In the genomic region with DNA sequence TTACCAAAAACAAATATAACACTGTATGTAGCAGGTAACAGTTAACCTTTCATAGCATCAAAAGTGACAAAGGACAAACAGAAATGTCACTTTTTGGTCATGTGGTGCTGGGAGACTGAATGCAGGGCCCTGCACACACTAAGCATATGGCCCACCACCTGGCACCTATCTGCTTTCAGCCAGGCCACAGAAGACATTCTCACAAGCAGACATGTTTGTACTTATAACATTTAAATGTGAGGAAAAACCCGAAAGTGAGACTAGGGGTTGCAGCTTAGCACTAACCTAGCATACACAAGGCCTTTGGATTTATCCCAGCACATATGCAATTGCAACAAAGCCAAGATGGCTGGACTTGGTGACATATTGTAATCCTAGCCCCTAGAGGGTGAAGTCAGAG, we compare ENCODE assay signal across 11 mouse cellular contexts. TPM values are rescaled to one million over a fixed set of nuclear protein-coding genes. Genes with fewer than 3 reads are reported as not detected.
DNase-seq lines count a peak whose midpoint lies in the region; ATAC-seq and TF ChIP-seq lines count a peak whose summit lies in the region.
"Had no signal": no experiment of that assay in that cellular context is flagged by ENCODE, and none has a peak within 500 bp of the region (broad histone marks: within the 10 kb centered on the region; RNA-seq: fewer than 3 reads in every experiment).

No protein-coding gene starts in this region.

- peaks cover 39% of the 10 kb centered on the region for H3K36me3 ChIP-seq in hindbrain, embryonic 10.5 days
- peaks cover 34% of the 10 kb centered on the region for H3K36me3 ChIP-seq in hindbrain, embryonic 13.5 days
- peaks cover 45% of the 10 kb centered on the region for H3K36me3 ChIP-seq in E14TG2a.4 (ENCODE audit: insufficient read depth, low read length)
- peaks cover 13% of the 10 kb centered on the region for H3K36me3 ChIP-seq in intestine, embryonic 15.5 days

- ATAC-seq in hindbrain, embryonic 13.5 days (ENCODE audit: low FRiP score): no peak
- no peak for ATAC-seq in intestine, embryonic 15.5 days

- no peaks in the 10 kb centered on the region for H3K27me3 ChIP-seq in hindbrain, embryonic 10.5 days (ENCODE audit: insufficient read depth, poor library complexity, severe bottlenecking)
- H3K27me3 ChIP-seq in hindbrain, embryonic 13.5 days: no peaks in the 10 kb centered on the region
- no peaks in the 10 kb centered on the region for H3K27me3 ChIP-seq in E14TG2a.4 (ENCODE audit: insufficient read depth, low read length)
- H3K27me3 ChIP-seq in intestine, embryonic 15.5 days (replicated peaks): no peaks in the 10 kb centered on the region

- H3K27ac ChIP-seq in hindbrain, embryonic 10.5 days: no peak overlapping the region
- no peak overlapping the region for H3K27ac ChIP-seq in hindbrain, embryonic 13.5 days
- H3K27ac ChIP-seq in intestine, embryonic 15.5 days: no peak overlapping the region
- H3K27ac ChIP-seq: layer of hippocampus, adult 2 months; macrophage had no signal

- TF ChIP-seq CTCF in E14TG2a.4 (conservative IDR thresholded peaks at IDR 0.05; ENCODE audit: low read length): no peak

- peaks cover 16% of the 10 kb centered on the region for H3K4me1 ChIP-seq in hindbrain, embryonic 10.5 days (replicated peaks)
- peaks cover 17% of the 10 kb centered on the region for H3K4me1 ChIP-seq in hindbrain, embryonic 13.5 days (replicated peaks)
- H3K4me1 ChIP-seq in E14TG2a.4 (replicated peaks; ENCODE audit: low read depth, low read length): peaks cover 46% of the 10 kb centered on the region
- H3K4me1 ChIP-seq in intestine, embryonic 15.5 days (replicated peaks): peaks cover 5% of the 10 kb centered on the region; the same call in 1 of the 2 replicates

- H3K4me2 ChIP-seq in hindbrain, embryonic 13.5 days: no peak overlapping the region
- 0 out of 2 replicates have a peak overlapping the region, but pooled peaks have one; percentile 3 for H3K4me2 ChIP-seq in intestine, embryonic 15.5 days (replicated peaks)

- H3K9ac ChIP-seq in hindbrain, embryonic 13.5 days: no peak overlapping the region; the same call in 1 of the 2 replicates
- H3K9ac ChIP-seq in intestine, embryonic 15.5 days: no peak overlapping the region

- H3K9me3 ChIP-seq in hindbrain, embryonic 10.5 days: no peaks in the 10 kb centered on the region
- no peaks in the 10 kb centered on the region for H3K9me3 ChIP-seq in hindbrain, embryonic 13.5 days
- no peaks in the 10 kb centered on the region for H3K9me3 ChIP-seq in E14TG2a.4 (ENCODE audit: low read length)
- H3K9me3 ChIP-seq in intestine, embryonic 15.5 days: no peaks in the 10 kb centered on the region

- 98% methylated on average over 1 of the region's 1 CpGs for WGBS in hindbrain, embryonic 10.5 days
- 82% methylated on average over 1 of the region's 1 CpGs for WGBS in hindbrain, embryonic 13.5 days
- 85% methylated on average over 1 of the region's 1 CpGs for WGBS in intestine, embryonic 15.5 days

- H3K4me3 ChIP-seq in hindbrain, embryonic 10.5 days: peak overlapping the region; percentile 91
- no peak overlapping the region for H3K4me3 ChIP-seq in hindbrain, embryonic 13.5 days
- 0 out of 2 replicates have a peak overlapping the region, but pooled peaks have one; percentile 95 for H3K4me3 ChIP-seq in E14TG2a.4 (replicated peaks; ENCODE audit: low read length)
- H3K4me3 ChIP-seq in intestine, embryonic 15.5 days (replicated peaks): no peak overlapping the region
- H3K4me3 ChIP-seq: layer of hippocampus, adult 2 months had no signal

- DNase-seq in hindbrain, embryonic 10.5 days (ENCODE audit: low spot score): no peak
- DNase-seq in cerebellum, adult 8-10 months: peak; percentile 20
- no peak for DNase-seq in spleen, postnatal 36 days (ENCODE audit: low spot score in 2 of 2)
- no peak for DNase-seq in adrenal gland, adult 2 months
- no peak for DNase-seq in ovary, postnatal 36 days (ENCODE audit: low spot score)
- DNase-seq: right cerebral cortex, postnatal 4 days had no signal

RNA-seq across cellular contexts. Expression of gene Rfwd3, which starts 2.0 kb away (rescaled TPM):
- 77.6 and 100.0 TPM in 2 replicates for polyA plus RNA-seq in hindbrain, embryonic 10.5 days (2016; fragmentation: Nextera tagmentation; extraction: Ambion mirVana)
- 26.8 and 29.0 TPM in 2 replicates for polyA plus RNA-seq in hindbrain, embryonic 13.5 days (2015; fragmentation: Nextera tagmentation; extraction: Ambion mirVana)
- polyA plus RNA-seq in intestine, embryonic 15.5 days (2015; fragmentation: Nextera tagmentation; extraction: Ambion mirVana): 49.4 and 50.3 TPM in 2 replicates
- 10 to 100 TPM; 50.1 to 54.4 TPM for total RNA-seq in adrenal gland, adult 2 months (2021)
- 11.6 and 13.6 TPM in 2 replicates for polyA plus RNA-seq in adrenal gland, adult 2 months (2012; rRNA removed)

RNA-seq across cellular contexts. Expression of gene Glg1, which starts 39.0 kb away (rescaled TPM):
- 62.3 and 64.5 TPM in 2 replicates for polyA plus RNA-seq in hindbrain, embryonic 10.5 days (2016; fragmentation: Nextera tagmentation; extraction: Ambion mirVana)
- polyA plus RNA-seq in hindbrain, embryonic 13.5 days (2015; fragmentation: Nextera tagmentation; extraction: Ambion mirVana): 66.7 and 68.6 TPM in 2 replicates
- 54.5 and 57.4 TPM in 2 replicates for polyA plus RNA-seq in intestine, embryonic 15.5 days (2015; fragmentation: Nextera tagmentation; extraction: Ambion mirVana)
- total RNA-seq in adrenal gland, adult 2 months (2021): 100 to 1,000 TPM; 100 to 110 TPM
- polyA plus RNA-seq in adrenal gland, adult 2 months (2012; rRNA removed): 48.1 and 52.6 TPM in 2 replicates

RNA-seq across cellular contexts. Expression of gene Mlkl, which starts 40.0 kb away (rescaled TPM):
- 0.63 and 0.65 TPM in 2 replicates for polyA plus RNA-seq in hindbrain, embryonic 10.5 days (2016; fragmentation: Nextera tagmentation; extraction: Ambion mirVana)
- polyA plus RNA-seq in hindbrain, embryonic 13.5 days (2015; fragmentation: Nextera tagmentation; extraction: Ambion mirVana): 0.22 and 0.78 TPM in 2 replicates
- 2.7 TPM in 2 replicates for polyA plus RNA-seq in intestine, embryonic 15.5 days (2015; fragmentation: Nextera tagmentation; extraction: Ambion mirVana)
- 10 to 100 TPM in 1 of 2 experiments, 1 to 10 TPM in 1; 8.4 to 25.0 TPM for total RNA-seq in adrenal gland, adult 2 months (2021)
- 1.1 and 2.0 TPM in 2 replicates for polyA plus RNA-seq in adrenal gland, adult 2 months (2012; rRNA removed)

Comparison
In these comparisons a context has a peak if more than half of its experiments do, and no peak if none do; other contexts are left out.
1. H3K4me3 ChIP-seq: peak in hindbrain, embryonic 10.5 days (single experiment) and E14TG2a.4 (single experiment); none in hindbrain, embryonic 13.5 days (single experiment) and intestine, embryonic 15.5 days (single experiment).